Mouse (Mus musculus) cortical plate, adult 2 months (tissue): ENCODE measurements around the gene Ky.

ENCODE experiments used
- CTCF ChIP-seq: fragments of 200-500 bp; IDR thresholded peaks from 2 replicates; pipeline ENCODE4 v1.5.1; 2011; ENCODE audit warnings: mild to moderate bottlenecking, control low read depth, low read length; ENCODE audit not compliant: insufficient read depth; ENCODE audit errors: extremely low read depth
- POLR2A ChIP-seq: fragments of 200-500 bp; IDR thresholded peaks from 2 replicates; pipeline ENCODE4 v1.6.1; 2011; ENCODE audit warnings: mild to moderate bottlenecking, low read length, control low read depth; ENCODE audit not compliant: insufficient read depth; ENCODE audit errors: extremely low read depth

DNA sequence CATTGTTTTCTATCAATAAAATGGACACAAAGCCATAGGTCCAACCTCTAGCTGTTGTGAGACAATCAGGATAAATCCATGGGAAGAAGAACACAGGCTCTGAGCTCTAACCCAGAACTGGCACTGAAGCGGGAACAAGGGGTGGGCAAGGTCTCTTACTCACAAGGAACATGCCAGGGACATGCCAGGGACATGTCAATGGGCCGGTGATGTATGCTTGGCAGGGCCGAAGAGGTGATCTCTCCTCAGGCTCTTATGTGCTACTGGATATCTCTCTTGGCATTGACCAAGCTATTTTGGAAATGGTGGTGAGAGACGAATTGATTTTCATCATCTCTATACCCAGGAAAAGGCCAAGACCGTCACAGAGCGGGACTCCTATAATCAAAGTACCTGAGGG lies 6.8 kb upstream of the Ky start:
- no peak for TF ChIP-seq CTCF
- no peak for TF ChIP-seq POLR2A
